Mouse (Mus musculus) small intestine, adult 2 months (tissue): ENCODE results near the gene Htra2.

Source experiments
- CTCF ChIP-seq: fragments of 200-500 bp; IDR thresholded peaks from 2 replicates; pipeline ENCODE4 v1.5.1; 2012; ENCODE audit warnings: low read depth, mild to moderate bottlenecking, control low read depth, inconsistent platforms, low read length, moderate library complexity, mixed read lengths; ENCODE audit not compliant: insufficient replicate concordance, insufficient read length; ENCODE audit errors: extremely low read depth
- POLR2A ChIP-seq: fragments of 200-500 bp; IDR thresholded peaks from 2 replicates; pipeline ENCODE4 v1.6.1; 2012; ENCODE audit warnings: low read depth, mild to moderate bottlenecking, control low read depth, inconsistent platforms, low read length, moderate library complexity

DNA sequence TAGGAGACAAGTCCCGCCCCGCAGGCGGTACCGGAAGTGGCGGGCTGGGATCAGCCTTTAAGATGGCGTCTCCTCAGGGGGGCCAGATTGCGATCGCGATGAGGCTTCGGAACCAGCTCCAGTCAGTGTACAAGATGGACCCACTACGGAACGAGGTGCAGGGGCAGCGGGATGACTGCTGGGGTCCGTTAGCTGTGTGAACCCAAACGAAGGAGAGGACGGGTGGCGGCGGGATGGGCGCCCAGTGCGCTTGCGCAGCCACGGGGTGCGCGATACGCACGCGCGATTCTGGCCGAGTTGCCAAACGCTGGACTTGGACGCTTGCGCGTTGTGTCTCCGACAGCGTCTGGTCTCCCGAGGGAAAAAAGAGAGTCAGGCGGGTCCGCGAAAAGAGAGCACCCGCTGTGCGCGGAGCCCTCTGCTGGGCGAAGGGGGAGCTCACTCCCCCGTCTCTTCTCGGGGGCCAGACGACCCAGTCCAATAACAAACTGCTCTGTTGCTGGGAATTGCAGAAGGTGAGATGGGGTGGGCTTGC, 23.3 kb upstream of the Htra2 start:
- TF ChIP-seq CTCF (peak; percentile 48; the same call in 1 of the 2 replicates), POLR2A (no peak)
